Mouse (Mus musculus) MEL (cell line): ENCODE results near the gene N4bp1. TPM values are rescaled to one million over a fixed set of nuclear protein-coding genes. Genes with fewer than 3 reads are reported as not detected.

Source experiments
- DNase-seq: peaks from one replicate; pipeline ENCODE4 v3.0.0; 2011; ENCODE audit warnings: low read depth, low spot score
- H3K27ac ChIP-seq: 2 replicates; pipeline ENCODE4 v1.5.1; 2012; ENCODE audit warnings: low read depth, mild to moderate bottlenecking, control low read depth, low read length, moderate library complexity; ENCODE audit not compliant: control insufficient read depth
- H3K27me3 ChIP-seq, 2 experiments: fragments of 150-350 bp in 1 of 2; sonication (generic) in 1 of 2; 2 replicates each; pipeline ENCODE4 v1.6.1; 2012; ENCODE audit warnings: low read length in 2 of 2, mild to moderate bottlenecking in 2 of 2, improper control_type of control experiment in 1 of 2, moderate library complexity in 1 of 2; ENCODE audit not compliant: insufficient read depth in 2 of 2, control insufficient read depth in 1 of 2
- H3K36me3 ChIP-seq, 2 experiments: 2 replicates each; pipeline ENCODE4 v1.6.1; 2012 to 2014; ENCODE audit warnings: low read length in 2 of 2, improper control_type of control experiment in 1 of 2, inconsistent platforms in 1 of 2, mild to moderate bottlenecking in 1 of 2; ENCODE audit not compliant: insufficient read depth in 2 of 2, control insufficient read depth in 1 of 2
- H3K4me1 ChIP-seq, 2 experiments: fragments of 150-350 bp in 1 of 2; sonication (generic) in 1 of 2; 2 replicates each; pipeline ENCODE4 v1.6.1; 2012; ENCODE audit warnings: low read length in 2 of 2, improper control_type of control experiment in 1 of 2, mild to moderate bottlenecking in 1 of 2; ENCODE audit not compliant: insufficient read depth in 2 of 2, control insufficient read depth in 1 of 2
- H3K4me3 ChIP-seq, 2 experiments: fragments of 150-350 bp in 1 of 2; sonication (generic) in 1 of 2; 2 replicates each; pipeline ENCODE4 v1.5.1; 2012; ENCODE audit warnings: low read depth in 2 of 2, low read length in 2 of 2, mild to moderate bottlenecking in 2 of 2, moderate library complexity in 2 of 2, control low read depth in 1 of 2, improper control_type of control experiment in 1 of 2; ENCODE audit not compliant: control insufficient read depth in 1 of 2, insufficient read depth in 1 of 2
- H3K79me2 ChIP-seq: 2 replicates; pipeline ENCODE4 v1.6.1; 2012; ENCODE audit warnings: mild to moderate bottlenecking, low read length, moderate library complexity; ENCODE audit not compliant: control insufficient read depth, poor library complexity, insufficient read depth
- H3K9ac ChIP-seq: 2 replicates; pipeline ENCODE4 v1.6.1; 2012; ENCODE audit warnings: low read depth, mild to moderate bottlenecking, control low read depth, low read length, moderate library complexity; ENCODE audit not compliant: control insufficient read depth, poor library complexity, severe bottlenecking
- H3K9me3 ChIP-seq: fragments of 150-350 bp; sonication (generic); replicated peaks from 2 replicates; pipeline ENCODE4 v1.6.1; 2012; ENCODE audit warnings: mild to moderate bottlenecking, low read length, improper control_type of control experiment, moderate library complexity; ENCODE audit not compliant: insufficient read depth
- BHLHE40 ChIP-seq: IDR thresholded peaks from 2 replicates; pipeline ENCODE4 v1.6.1; 2012; ENCODE audit warnings: low read depth, mild to moderate bottlenecking, inconsistent platforms, low read length, improper control_type of control experiment, borderline replicate concordance
- CHD2 ChIP-seq: IDR thresholded peaks from 2 replicates; pipeline ENCODE4 v1.6.1; 2011; ENCODE audit warnings: low read length, improper control_type of control experiment
- CTCF ChIP-seq, 3 experiments: IDR thresholded peaks in 2 of 3; conservative IDR thresholded peaks in 1 of 3; 2 replicates each; pipeline ENCODE4 v1.5.1; 2011 to 2012; ENCODE audit warnings: low read length in 3 of 3, low read depth in 2 of 3, mild to moderate bottlenecking in 2 of 3, improper control_type of control experiment in 1 of 3, inconsistent platforms in 1 of 3, mixed read lengths in 1 of 3, moderate library complexity in 1 of 3; ENCODE audit not compliant: control insufficient read depth in 1 of 3, insufficient read depth in 1 of 3, poor library complexity in 1 of 3, severe bottlenecking in 1 of 3
- ELF1 ChIP-seq: IDR thresholded peaks from 2 replicates; pipeline ENCODE4 v1.6.1; 2014; ENCODE audit warnings: low read depth, mild to moderate bottlenecking, inconsistent platforms, low read length, improper control_type of control experiment, moderate library complexity
- EP300 ChIP-seq, 2 experiments: IDR thresholded peaks; 2 replicates each; pipeline ENCODE4 v1.6.1; 2011; ENCODE audit warnings: improper control_type of control experiment in 2 of 2, low read length in 2 of 2, low read depth in 1 of 2, mild to moderate bottlenecking in 1 of 2
- ETS1 ChIP-seq: IDR thresholded peaks from 2 replicates; pipeline ENCODE4 v1.6.1; 2012; ENCODE audit warnings: low read depth, mild to moderate bottlenecking, inconsistent platforms, low read length, improper control_type of control experiment, moderate library complexity
- GATA1 ChIP-seq: IDR thresholded peaks from 2 replicates; pipeline ENCODE4 v1.6.1; 2011; ENCODE audit warnings: low read depth, low read length, improper control_type of control experiment
- JUND ChIP-seq: IDR thresholded peaks from 2 replicates; pipeline ENCODE4 v1.6.1; 2011; ENCODE audit warnings: low read depth, mild to moderate bottlenecking, improper control_type of control experiment, low read length
- KAT2A ChIP-seq: conservative IDR thresholded peaks from 2 replicates; pipeline ENCODE4 v1.6.1; 2012; ENCODE audit warnings: low read depth, low read length, improper control_type of control experiment, inconsistent platforms
- MAZ ChIP-seq: IDR thresholded peaks from 2 replicates; pipeline ENCODE4 v1.6.1; 2012; ENCODE audit warnings: low read depth, mild to moderate bottlenecking, inconsistent platforms, low read length, improper control_type of control experiment
- MEF2A ChIP-seq: IDR thresholded peaks from 2 replicates; pipeline ENCODE4 v1.6.1; 2014; ENCODE audit warnings: low read depth, mild to moderate bottlenecking, inconsistent platforms, low read length, improper control_type of control experiment; ENCODE audit not compliant: poor library complexity, insufficient replicate concordance, severe bottlenecking; ENCODE audit errors: extremely low read depth
- MXI1 ChIP-seq: IDR thresholded peaks from 2 replicates; pipeline ENCODE4 v1.6.1; 2011; ENCODE audit warnings: mild to moderate bottlenecking, low read depth, low read length, improper control_type of control experiment
- MYC ChIP-seq: IDR thresholded peaks from 2 replicates; pipeline ENCODE4 v1.6.1; 2011; ENCODE audit warnings: low read depth, mild to moderate bottlenecking, low read length, improper control_type of control experiment, moderate library complexity
- NELFE ChIP-seq: IDR thresholded peaks from 2 replicates; pipeline ENCODE4 v1.6.1; 2011; ENCODE audit warnings: low read depth, low read length, improper control_type of control experiment
- POLR2A ChIP-seq, 2 experiments: IDR thresholded peaks; 2 replicates each; pipeline ENCODE4 v1.6.1; 2011 to 2012; ENCODE audit warnings: low read length in 2 of 2, mild to moderate bottlenecking in 2 of 2, control low read depth in 1 of 2, improper control_type of control experiment in 1 of 2, low read depth in 1 of 2, moderate library complexity in 1 of 2; ENCODE audit not compliant: control insufficient read depth in 1 of 2, insufficient read depth in 1 of 2, poor library complexity in 1 of 2
- POLR2AphosphoS2 ChIP-seq: IDR thresholded peaks from 2 replicates; pipeline ENCODE4 v1.6.1; 2011; ENCODE audit warnings: low read length, improper control_type of control experiment
- POLR2AphosphoS5 ChIP-seq: IDR thresholded peaks from 2 replicates; pipeline ENCODE4 v1.6.1; 2012; ENCODE audit warnings: low read depth, borderline replicate concordance, mild to moderate bottlenecking, inconsistent platforms, low read length, moderate library complexity, mixed read lengths
- RAD21 ChIP-seq: IDR thresholded peaks from 2 replicates; pipeline ENCODE4 v1.6.1; 2011; ENCODE audit warnings: mild to moderate bottlenecking, low read depth, low read length, improper control_type of control experiment
- RCOR1 ChIP-seq: IDR thresholded peaks from 2 replicates; pipeline ENCODE4 v1.6.1; 2012; ENCODE audit warnings: low read depth, mild to moderate bottlenecking, inconsistent platforms, low read length, improper control_type of control experiment
- SIN3A ChIP-seq: IDR thresholded peaks from 2 replicates; pipeline ENCODE4 v1.6.1; 2012; ENCODE audit warnings: low read length, improper control_type of control experiment, inconsistent platforms
- TAL1 ChIP-seq: IDR thresholded peaks from 2 replicates; pipeline ENCODE4 v1.6.1; 2012; ENCODE audit warnings: mild to moderate bottlenecking, inconsistent platforms, low read length, moderate library complexity, mixed read lengths
- TBP ChIP-seq: IDR thresholded peaks from 2 replicates; pipeline ENCODE4 v1.8.0; 2011; ENCODE audit warnings: low read depth, low read length, improper control_type of control experiment
- TCF12 ChIP-seq: IDR thresholded peaks from 2 replicates; pipeline ENCODE4 v1.6.1; 2014; ENCODE audit warnings: low read depth, mild to moderate bottlenecking, inconsistent platforms, low read length, improper control_type of control experiment, moderate library complexity
- UBTF ChIP-seq: IDR thresholded peaks from 2 replicates; pipeline ENCODE4 v1.6.1; 2012; ENCODE audit warnings: low read depth, mild to moderate bottlenecking, inconsistent platforms, low read length, improper control_type of control experiment, moderate library complexity, borderline replicate concordance; ENCODE audit not compliant: insufficient read depth
- USF1 ChIP-seq: IDR thresholded peaks from 2 replicates; pipeline ENCODE4 v1.6.1; 2014; ENCODE audit warnings: low read depth, mild to moderate bottlenecking, inconsistent platforms, low read length, improper control_type of control experiment, moderate library complexity
- USF2 ChIP-seq, 2 experiments: IDR thresholded peaks; 2 replicates each; pipeline ENCODE4 v1.6.1; 2011 to 2012; ENCODE audit warnings: improper control_type of control experiment in 2 of 2, low read length in 2 of 2, borderline replicate concordance in 1 of 2, inconsistent platforms in 1 of 2, low read depth in 1 of 2, mild to moderate bottlenecking in 1 of 2; ENCODE audit not compliant: insufficient read depth in 1 of 2
- ZKSCAN1 ChIP-seq: IDR thresholded peaks from 2 replicates; pipeline ENCODE4 v1.6.1; 2012; ENCODE audit warnings: low read depth, mild to moderate bottlenecking, inconsistent platforms, low read length, improper control_type of control experiment, moderate library complexity
- polyA plus RNA-seq, 2 experiments: library from polyadenylated mRNA; stranded (reverse) in 1 of 2; unstranded in 1 of 2; fragments of >175 nt in 1 of 2; fragments of >200 nt in 1 of 2; gene quantifications; 2 replicates each; pipeline versions ENCODE4 v1.2.1 to v1.2.4; 2012; ENCODE audit warnings: low replicate concordance in 2 of 2, low read depth in 1 of 2; ENCODE audit not compliant: insufficient read length in 2 of 2, insufficient read depth in 1 of 2, missing spikeins in 1 of 2
- total RNA-seq: library from RNA; depleted of rRNA; stranded (reverse); fragments of 300-350 nt; gene quantifications from 2 replicates; pipeline ENCODE4 v1.2.3, GENCODE M21; 2012

Gene N4bp1
- total and polyA plus RNA-seq, 3 experiments: 13.4 to 24.0 TPM; not detected in 1

DNA sequence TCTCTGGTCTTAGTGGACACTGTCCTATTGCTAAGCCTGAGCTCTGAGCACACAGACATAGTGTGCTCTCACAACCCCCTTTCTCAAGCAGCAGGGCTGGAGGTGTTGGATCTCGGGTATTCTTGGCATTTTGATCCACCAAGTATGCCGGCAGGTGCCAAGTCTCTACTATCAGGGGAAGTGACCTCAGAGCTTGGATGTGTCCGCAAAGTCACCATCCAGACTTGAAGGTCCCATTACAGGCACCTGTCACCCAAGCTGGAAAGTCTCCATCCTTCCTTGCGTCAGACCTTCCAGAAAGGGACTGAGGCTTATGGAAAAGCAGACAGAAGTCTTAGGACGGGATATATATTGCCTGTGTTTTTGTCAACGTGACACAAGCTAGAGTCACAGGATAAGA is 86.9 kb downstream of the N4bp1 start:
- Histone ChIP-seq H3K27ac (no peak overlapping the region), H3K27me3 (no peaks in the 10 kb centered on the region; a peak in 1 of 4 replicates), H3K4me1 (no peaks in the 10 kb centered on the region), H3K36me3 (no peaks in the 10 kb centered on the region), H3K4me3 (no peak overlapping the region), H3K9me3 (no peaks in the 10 kb centered on the region), H3K79me2 (no peaks in the 10 kb centered on the region), H3K9ac (no peak overlapping the region)
- no peak for DNase-seq
- TF ChIP-seq MXI1 (no peak), POLR2AphosphoS5 (no peak), POLR2A (IDR thresholded peaks at IDR 0.05; ENCODE audit: control insufficient read depth in 1 of 2, insufficient read depth in 1 of 2, low read depth in 1 of 2, low read length in 2 of 2, poor library complexity in 1 of 2) (no peak), UBTF (no peak), MAZ (no peak), NELFE (no peak), USF1 (no peak), RCOR1 (no peak), TAL1 (no peak), EP300 (IDR thresholded peaks at IDR 0.05; ENCODE audit: low read depth in 1 of 2, low read length in 2 of 2) (no peak), POLR2AphosphoS2 (no peak), BHLHE40 (no peak), KAT2A (no peak), ZKSCAN1 (no peak), TBP (no peak)

DNA sequence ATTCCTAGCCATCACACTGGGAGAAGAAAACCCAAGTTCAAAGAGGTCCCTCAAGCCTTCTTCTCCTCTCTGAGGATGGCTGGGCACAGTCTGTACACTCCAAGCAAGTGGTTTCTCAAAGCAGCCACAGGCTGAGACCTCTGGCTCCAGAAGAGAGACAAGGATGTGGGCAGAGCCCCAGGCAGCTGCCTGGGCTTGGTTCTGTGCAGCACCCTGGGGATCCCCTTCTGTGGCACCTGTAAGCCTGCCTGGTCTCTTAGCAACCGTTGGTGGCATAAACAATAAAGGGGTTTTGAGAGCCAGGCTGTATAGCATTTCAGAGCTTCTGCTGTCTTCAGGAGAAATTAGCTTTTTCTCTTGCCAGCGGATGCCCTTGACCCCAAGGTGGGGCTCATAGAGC is 87.4 kb downstream of the N4bp1 start:
- H3K27me3 ChIP-seq: no peaks in the 10 kb centered on the region; a peak in 1 of 4 replicates
- no peak for TF ChIP-seq TBP
- no peak for TF ChIP-seq MEF2A
- TF ChIP-seq ELF1: no peak
- H3K9me3 ChIP-seq: no peaks in the 10 kb centered on the region
- no peak for DNase-seq
- no peaks in the 10 kb centered on the region for H3K79me2 ChIP-seq
- no peak overlapping the region for H3K9ac ChIP-seq
- no peak overlapping the region for H3K27ac ChIP-seq
- H3K4me3 ChIP-seq: no peak overlapping the region
- no peaks in the 10 kb centered on the region for H3K4me1 ChIP-seq
- no peaks in the 10 kb centered on the region for H3K36me3 ChIP-seq

- DNase-seq: no peak
- no peak overlapping the region for H3K9ac ChIP-seq
- TF ChIP-seq MEF2A (no peak), RAD21 (no peak), POLR2AphosphoS5 (no peak), USF2 (IDR thresholded peaks at IDR 0.05; ENCODE audit: borderline replicate concordance in 1 of 2, insufficient read depth in 1 of 2, low read depth in 1 of 2, low read length in 2 of 2) (no peak), ETS1 (no peak), SIN3A (no peak), MYC (no peak), UBTF (no peak), JUND (no peak), POLR2AphosphoS2 (no peak), CTCF (IDR thresholded peaks at IDR 0.05 in 2 of 3, conservative IDR thresholded peaks at IDR 0.05 in 1 of 3; ENCODE audit: control insufficient read depth in 1 of 3, insufficient read depth in 1 of 3, low read depth in 2 of 3, low read length in 3 of 3, poor library complexity in 1 of 3, severe bottlenecking in 1 of 3) (no peak), CHD2 (no peak), ELF1 (no peak), RCOR1 (no peak), TCF12 (no peak), GATA1 (no peak)
These were observed 90.3 kb downstream of the N4bp1 start for GRCm38 (mm10) chr8:86794716-86795115.

More at GRCm38 (mm10) chr8:86794716-86795115, 90.3 kb downstream of the N4bp1 start:
- H3K9me3 ChIP-seq: no peaks in the 10 kb centered on the region
- H3K4me1 ChIP-seq: no peaks in the 10 kb centered on the region
- H3K36me3 ChIP-seq: no peaks in the 10 kb centered on the region
- no peak overlapping the region for H3K27ac ChIP-seq
- peaks cover 0 to 1% of the 10 kb centered on the region in 2 experiments; a peak in 2 of 4 replicates for H3K27me3 ChIP-seq
- no peaks in the 10 kb centered on the region for H3K79me2 ChIP-seq
- H3K4me3 ChIP-seq: no peak overlapping the region
